Mouse (Mus musculus): ENCODE data around the gene Gm37240.

DNA sequence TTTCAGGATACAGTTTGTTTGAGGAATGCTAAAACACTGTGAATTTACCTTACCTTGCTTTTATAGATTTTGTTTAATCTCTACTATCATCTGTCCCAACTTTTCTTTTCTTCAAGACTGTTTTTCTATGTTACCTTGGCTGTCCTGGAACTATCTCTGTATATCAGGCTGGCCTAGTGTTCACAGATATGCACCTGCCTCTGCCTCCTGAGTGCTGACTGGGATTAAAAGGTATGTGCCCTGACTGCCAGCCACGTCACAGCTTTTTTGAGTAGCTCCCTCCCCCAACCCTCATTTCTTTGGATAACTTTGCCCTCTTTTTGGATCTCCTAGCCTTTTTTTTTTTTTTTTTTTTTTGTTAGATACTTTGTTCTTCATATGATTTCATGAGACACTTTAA is 1070.4 kb downstream of the Gm37240 start:
- TF ChIP-seq CTCF (IDR thresholded peaks at IDR 0.05; ENCODE audit: low read depth, low read length) (no peak), EP300 (IDR thresholded peaks at IDR 0.05; ENCODE audit: insufficient read depth, low read depth, low read length) (no peak), POLR2A (IDR thresholded peaks at IDR 0.05; ENCODE audit: insufficient read depth, low read length) (no peak)

Measured in ES-Bruce4 (cell line).